Mouse (Mus musculus) gastrocnemius, adult 8-10 months (tissue): Measurements from ENCODE around the gene Scgb1b12. TPM values are rescaled to one million over a fixed set of nuclear protein-coding genes. Genes with fewer than 3 reads are reported as not detected.
"Not testable (repeated sequence)": the region's sequence is repeated elsewhere in the genome, so short reads cannot be mapped to it uniquely, and the experiment has no call there.

ENCODE experiments used
- DNase-seq, 2 experiments: peaks; one replicate each; pipeline ENCODE4 v3.0.0; 2022; ENCODE audit warnings: low spot score in 2 of 2
- total RNA-seq, 4 experiments: library from RNA; stranded (reverse); gene quantifications; 2 replicates each; pipeline ENCODE4 v1.2.4; 2022

Scgb1b12 gene
- total RNA-seq = not detected

DNA sequence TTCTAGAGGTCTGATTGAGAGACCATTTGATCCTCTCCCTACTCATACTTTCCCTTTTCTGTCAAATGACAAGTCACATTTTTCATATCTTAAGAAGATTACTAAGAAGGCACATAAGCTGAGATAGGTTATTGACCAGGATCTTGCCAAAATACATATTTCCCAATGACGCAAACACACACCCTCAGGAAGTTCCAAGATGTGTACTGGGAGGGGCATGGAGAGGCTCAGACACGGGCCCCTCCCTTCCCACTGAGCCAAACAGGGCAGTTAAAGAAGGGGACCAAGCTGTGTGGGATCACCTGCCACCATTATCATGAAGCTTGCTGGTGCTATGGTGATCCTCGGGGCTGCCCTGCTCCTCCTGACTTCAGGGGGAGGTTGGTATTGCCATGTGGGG lies at the start of gene Scgb1b12:
Scgb1b12 (plus strand) TSS at position 301 of the 400 bp plus-strand sequence.
- not testable (repeated sequence) for DNase-seq

DNA sequence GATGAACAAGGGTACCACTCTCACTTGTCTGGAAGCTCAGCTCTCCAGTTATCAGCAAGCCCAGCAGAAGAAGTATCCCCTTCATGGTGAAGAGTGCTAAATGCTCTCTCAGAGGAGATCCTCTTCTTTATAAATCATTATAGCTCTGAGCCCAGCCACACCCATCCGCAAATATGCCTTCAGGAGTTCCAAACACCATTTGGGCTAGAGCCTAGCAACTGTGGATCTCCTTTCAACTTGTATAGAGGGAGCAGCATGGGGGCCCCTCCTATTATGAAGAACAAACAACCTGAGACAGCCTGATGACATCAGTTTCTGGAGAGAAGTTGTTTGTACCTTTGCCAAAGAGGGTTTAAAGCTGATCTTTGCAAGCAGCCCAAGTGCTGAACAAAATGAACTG lies 6.8 kb upstream of the Scgb1b12 start, which contains the start of gene Scgb2b12:
Scgb2b12 (minus strand) TSS at position 101 of the 400 bp plus-strand sequence.
- DNase-seq = not testable (repeated sequence)

Other genes starting within 250 kb of the Scgb1b12 start
- not detected for gene Scgb1b10, start 233.3 kb upstream of the Scgb1b12 start, total RNA-seq
- gene Scgb2b11, start 123.0 kb upstream of the Scgb1b12 start, total RNA-seq = not detected
- not detected for gene Scgb1b11, start 111.3 kb upstream of the Scgb1b12 start, total RNA-seq
- not detected for gene Scgb2b12, start 6.9 kb upstream of the Scgb1b12 start, total RNA-seq
- not detected for gene Scgb1b29, start 107.4 kb downstream of the Scgb1b12 start, total RNA-seq